Mouse (Mus musculus) testis, adult 2 months (tissue): Measurements from ENCODE around the gene Hcfc1. TPM values are rescaled to one million over a fixed set of nuclear protein-coding genes. Genes with fewer than 3 reads are reported as not detected.

Experiments used
- H3K27ac ChIP-seq: fragments of 200-500 bp; 2 replicates; pipeline ENCODE4 v1.5.1; 2012; ENCODE audit warnings: low read depth, low read length; ENCODE audit not compliant: control insufficient read depth, insufficient read depth
- H3K27me3 ChIP-seq: fragments of 200-500 bp; 2 replicates; pipeline ENCODE4 v1.6.1; 2012; ENCODE audit warnings: mild to moderate bottlenecking, low read length, moderate library complexity; ENCODE audit not compliant: control insufficient read depth, insufficient read depth
- H3K36me3 ChIP-seq: fragments of 200-500 bp; 2 replicates; pipeline ENCODE4 v1.6.1; 2012; ENCODE audit warnings: mild to moderate bottlenecking, low read length; ENCODE audit not compliant: control insufficient read depth, insufficient read depth
- H3K4me1 ChIP-seq: fragments of 200-500 bp; 2 replicates; pipeline ENCODE4 v1.6.1; 2012; ENCODE audit warnings: low read length; ENCODE audit not compliant: control insufficient read depth, insufficient read depth
- H3K4me3 ChIP-seq: fragments of 200-500 bp; 2 replicates; pipeline ENCODE4 v1.5.1; 2012; ENCODE audit warnings: low read depth, mild to moderate bottlenecking, low read length, moderate library complexity, mixed read lengths; ENCODE audit not compliant: control insufficient read depth
- CTCF ChIP-seq: fragments of 200-500 bp; IDR thresholded peaks from 2 replicates; pipeline ENCODE4 v1.5.1; 2012; ENCODE audit warnings: low read depth, mild to moderate bottlenecking, inconsistent platforms, low read length, moderate library complexity; ENCODE audit not compliant: control insufficient read depth, insufficient read depth, insufficient replicate concordance
- POLR2A ChIP-seq: fragments of 200-500 bp; IDR thresholded peaks from 2 replicates; pipeline ENCODE4 v1.6.1; 2012; ENCODE audit warnings: low read depth, mild to moderate bottlenecking, inconsistent platforms, low read length, moderate library complexity; ENCODE audit not compliant: control insufficient read depth
- polyA plus RNA-seq: library from polyadenylated mRNA; depleted of rRNA; stranded (reverse); fragments of >200 nt; gene quantifications from 2 replicates; pipeline ENCODE4 v1.2.3, GENCODE M21; 2012; rRNA removed

Gene Hcfc1
- polyA plus RNA-seq, 1 experiment: 13.8 TPM

DNA sequence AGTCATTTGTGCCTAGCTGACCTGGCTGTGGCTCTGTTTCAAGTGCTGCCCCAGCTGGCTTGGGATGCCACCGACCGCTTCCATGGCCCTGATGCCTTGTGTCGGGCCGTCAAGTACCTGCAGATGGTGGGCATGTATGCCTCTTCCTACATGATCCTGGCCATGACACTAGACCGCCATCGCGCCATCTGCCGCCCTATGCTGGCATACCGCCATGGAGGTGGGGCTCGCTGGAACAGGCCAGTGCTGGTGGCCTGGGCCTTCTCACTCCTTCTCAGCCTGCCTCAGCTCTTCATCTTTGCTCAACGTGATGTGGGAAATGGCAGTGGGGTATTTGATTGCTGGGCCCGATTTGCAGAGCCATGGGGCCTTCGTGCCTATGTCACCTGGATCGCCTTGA lies 73.3 kb downstream of the Hcfc1 start:
- Histone ChIP-seq H3K27ac (no peak overlapping the region), H3K36me3 (no peaks in the 10 kb centered on the region), H3K27me3 (no peaks in the 10 kb centered on the region), H3K4me1 (no peaks in the 10 kb centered on the region), H3K4me3 (no peak overlapping the region)
- TF ChIP-seq POLR2A (no peak), CTCF (no peak)

Other genes starting within 250 kb of the Hcfc1 start
- 21.1 and 24.4 TPM in 2 replicates for gene Abcd1, start 249.8 kb downstream of the Hcfc1 start, polyA plus RNA-seq
- gene Plxnb3, start 209.3 kb downstream of the Hcfc1 start, polyA plus RNA-seq: 0.06 and 0.07 TPM in 2 replicates
- 0.36 and 0.64 TPM in 2 replicates for gene Srpk3, start 192.0 kb downstream of the Hcfc1 start, polyA plus RNA-seq
- gene Idh3g, start 179.5 kb downstream of the Hcfc1 start, polyA plus RNA-seq: 37.8 and 43.9 TPM in 2 replicates
- 49.0 and 53.3 TPM in 2 replicates for gene Ssr4, start 179.3 kb downstream of the Hcfc1 start, polyA plus RNA-seq
- 0.49 and 0.55 TPM in 2 replicates for gene Pdzd4, start 141.4 kb downstream of the Hcfc1 start, polyA plus RNA-seq
- gene Avpr2, start 74.3 kb downstream of the Hcfc1 start, polyA plus RNA-seq: not detected in 2 replicates
- 0.06 and 0.35 TPM in 2 replicates for gene L1cam, start 70.3 kb downstream of the Hcfc1 start, polyA plus RNA-seq
- gene Arhgap4, start 44.5 kb downstream of the Hcfc1 start, polyA plus RNA-seq: 0.44 and 0.58 TPM in 2 replicates
- gene Naa10, start 44.4 kb downstream of the Hcfc1 start, polyA plus RNA-seq: 3.7 and 5.4 TPM in 2 replicates
- 2.1 and 3.1 TPM in 2 replicates for gene Renbp, start 35.5 kb downstream of the Hcfc1 start, polyA plus RNA-seq
- 12.8 and 17.0 TPM in 2 replicates for gene Irak1, start 57.6 kb upstream of the Hcfc1 start, polyA plus RNA-seq
- not detected in 2 replicates for gene Opn1mw, start 161.1 kb upstream of the Hcfc1 start, polyA plus RNA-seq
- gene Mecp2, start 169.0 kb upstream of the Hcfc1 start, polyA plus RNA-seq: 0.74 and 0.76 TPM in 2 replicates
- gene Tex28, start 201.5 kb upstream of the Hcfc1 start, polyA plus RNA-seq: 1.2 and 1.7 TPM in 2 replicates
- 5.6 and 6.8 TPM in 2 replicates for gene Tktl1, start 210.9 kb upstream of the Hcfc1 start, polyA plus RNA-seq